Mouse (Mus musculus) heart, adult 2 months (tissue): ENCODE measurements around the gene Adgra1. TPM values are rescaled to one million over a fixed set of nuclear protein-coding genes. Genes with fewer than 3 reads are reported as not detected.
A peak's percentile ranks its signal among the peaks of the same experiment; 100 is the strongest.

ENCODE experiments used
- DNase-seq, 2 experiments: peaks; one replicate each; pipeline ENCODE4 v3.0.0; 2021
- H3K27ac ChIP-seq: fragments of 200-600 bp; 2 replicates; pipeline ENCODE4 v1.8.1; 2022
- H3K27me3 ChIP-seq: fragments of 200-500 bp; 2 replicates; pipeline ENCODE4 v1.6.1; 2012; ENCODE audit warnings: mild to moderate bottlenecking, low read length, inconsistent platforms, mixed read lengths; ENCODE audit not compliant: control insufficient read depth, insufficient read depth
- H3K36me3 ChIP-seq: fragments of 200-500 bp; 2 replicates; pipeline ENCODE4 v1.6.1; 2012; ENCODE audit warnings: low read length, inconsistent platforms; ENCODE audit not compliant: control insufficient read depth, insufficient read depth
- H3K4me1 ChIP-seq: fragments of 200-500 bp; 2 replicates; pipeline ENCODE4 v1.6.1; 2011; ENCODE audit warnings: low read length; ENCODE audit not compliant: control insufficient read depth, insufficient read depth
- H3K4me3 ChIP-seq: fragments of 200-600 bp; 2 replicates; pipeline ENCODE4 v1.8.1; 2022
- H3K79me2 ChIP-seq: fragments of 200-500 bp; replicated peaks from 2 replicates; pipeline ENCODE4 v1.6.1; 2012; ENCODE audit warnings: mild to moderate bottlenecking, inconsistent platforms, low read length, moderate library complexity, mixed read lengths; ENCODE audit not compliant: control insufficient read depth, insufficient read depth
- H3K9ac ChIP-seq: fragments of 200-500 bp; 2 replicates; pipeline ENCODE4 v1.6.1; 2012; ENCODE audit warnings: low read depth, mild to moderate bottlenecking, control low read depth, inconsistent platforms, low read length, mixed read lengths
- CTCF ChIP-seq: fragments of 200-600 bp; IDR thresholded peaks from 2 replicates; pipeline ENCODE4 v1.8.1; 2022; ENCODE audit warnings: antibody characterized with exemption, mild to moderate bottlenecking, moderate library complexity
- EP300 ChIP-seq: fragments of 200-500 bp; IDR thresholded peaks from 2 replicates; pipeline ENCODE4 v1.6.1; 2011; ENCODE audit warnings: low read depth, low read length, control low read depth; ENCODE audit not compliant: insufficient read depth
- POLR2A ChIP-seq: fragments of 200-500 bp; IDR thresholded peaks from 2 replicates; pipeline ENCODE4 v1.6.1; 2011; ENCODE audit warnings: mild to moderate bottlenecking, low read depth, low read length, control low read depth; ENCODE audit not compliant: insufficient read depth
- WGBS: fragments of 180-500 bp; shearing (Covaris S2); methylation state at CpG from one replicate; pipeline ENCODE4 v1.1.7; 2018; 5-methylcytosine and 5-hydroxymethylcytosine counted together
- intact Hi-C: fragments of 180-260 bp; cut with DNase I; formaldehyde crosslinking; loops from one replicate; pipeline ENCODE4 v1.15.1; 2025
- long read RNA-seq: library from polyadenylated mRNA; stranded (forward); transcript quantifications from one replicate; pipeline ENCODE4 v2.0.0, GENCODE M21; 2021
- polyA plus RNA-seq: library from polyadenylated mRNA; depleted of rRNA; stranded (reverse); fragments of >200 nt; gene quantifications from 2 replicates; pipeline ENCODE4 v1.2.3, GENCODE M21; 2012; rRNA removed
- total RNA-seq, 2 experiments: library from RNA; stranded (reverse); gene quantifications; 2 replicates each; pipeline ENCODE4 v1.2.3; 2021

Gene Adgra1
- total RNA-seq (under 1 TPM in 1 of 2 experiments, not detected in 1; 0.09 TPM), polyA plus RNA-seq (0.04 and 0.06 TPM in 2 replicates)
- long read RNA-seq, partial matches to known transcripts = 0 of 1 reads
- long read RNA-seq, other reads (novel, unspliced or antisense) = 1 of 1 reads

GRCm38 (mm10) chr7:139834036-139834435 lies at the start of gene Adgra1:
Adgra1 (plus strand) TSS chr7:139834174.
- WGBS = under 1% methylated on average over 27 of the region's 27 CpGs
- TF ChIP-seq EP300 (no peak), POLR2A (no peak), CTCF (0 out of 2 replicates have a peak, but pooled peaks have one; percentile 4)
- Histone ChIP-seq H3K79me2 (no peaks in the 10 kb centered on the region), H3K36me3 (no peaks in the 10 kb centered on the region), H3K9ac (no peak within 1 kb of the TSS), H3K27ac (no peak within 1 kb of the TSS), H3K4me1 (no peaks in the 10 kb centered on the region), H3K4me3 (peak within 1 kb of the TSS; percentile 2; the same call in 1 of the 2 replicates), H3K27me3 (no peaks in the 10 kb centered on the region)
- intact Hi-C loops = no loop called here
- peak; percentile 60 to 69 for DNase-seq

- H3K9ac ChIP-seq = no peak overlapping the region
- no peak for DNase-seq
- no peaks in the 10 kb centered on the region for H3K27me3 ChIP-seq
- 63% methylated on average over 2 of the region's 2 CpGs for WGBS
- TF ChIP-seq POLR2A (no peak), CTCF (no peak), EP300 (no peak)
- no peak overlapping the region for H3K27ac ChIP-seq
- H3K4me1 ChIP-seq = no peaks in the 10 kb centered on the region
- H3K4me3 ChIP-seq = no peak overlapping the region
- intact Hi-C loops = no loop called here
- no peaks in the 10 kb centered on the region for H3K79me2 ChIP-seq
- H3K36me3 ChIP-seq = no peaks in the 10 kb centered on the region
Measured at GRCm38 (mm10) chr7:139787382-139787781, 46.6 kb upstream of the Adgra1 start.

- Histone ChIP-seq H3K36me3 (no peaks in the 10 kb centered on the region), H3K9ac (no peak overlapping the region), H3K79me2 (no peaks in the 10 kb centered on the region), H3K4me3 (no peak overlapping the region), H3K27me3 (no peaks in the 10 kb centered on the region), H3K27ac (no peak overlapping the region), H3K4me1 (no peaks in the 10 kb centered on the region)
- no peak for TF ChIP-seq POLR2A
- no peak for TF ChIP-seq CTCF
- TF ChIP-seq EP300 = no peak
- DNase-seq = no peak
- 83% methylated on average over 11 of the region's 11 CpGs for WGBS
- intact Hi-C loops = no loop called here
Measured at GRCm38 (mm10) chr7:139788927-139789326, 45.0 kb upstream of the Adgra1 start.

- H3K4me1 ChIP-seq = no peaks in the 10 kb centered on the region
- no peaks in the 10 kb centered on the region for H3K36me3 ChIP-seq
- H3K9ac ChIP-seq = no peak overlapping the region
- H3K27me3 ChIP-seq = no peaks in the 10 kb centered on the region
- DNase-seq = no peak
- WGBS = 76% methylated on average over 4 of the region's 4 CpGs
- H3K4me3 ChIP-seq = no peak overlapping the region
- no peaks in the 10 kb centered on the region for H3K79me2 ChIP-seq
- intact Hi-C loops = no loop called here
- no peak overlapping the region for H3K27ac ChIP-seq
- TF ChIP-seq CTCF = no peak
- no peak for TF ChIP-seq POLR2A
- TF ChIP-seq EP300 = no peak
Measured at GRCm38 (mm10) chr7:139789718-139790117, 44.3 kb upstream of the Adgra1 start.

GRCm38 (mm10) chr7:139791601-139792000 lies 42.4 kb upstream of the Adgra1 start:
- intact Hi-C loops = no loop called here
- H3K27me3 ChIP-seq = no peaks in the 10 kb centered on the region
- no peak for TF ChIP-seq EP300
- no peak for TF ChIP-seq CTCF
- TF ChIP-seq POLR2A = no peak
- H3K9ac ChIP-seq = no peak overlapping the region
- H3K4me3 ChIP-seq = no peak overlapping the region
- no peaks in the 10 kb centered on the region for H3K36me3 ChIP-seq
- no peaks in the 10 kb centered on the region for H3K79me2 ChIP-seq
- no peak overlapping the region for H3K27ac ChIP-seq
- no peak for DNase-seq
- H3K4me1 ChIP-seq = no peaks in the 10 kb centered on the region
- 74% methylated on average over 9 of the region's 9 CpGs for WGBS

- H3K4me3 ChIP-seq = no peak overlapping the region
- no peak overlapping the region for H3K27ac ChIP-seq
- no peaks in the 10 kb centered on the region for H3K79me2 ChIP-seq
- WGBS = 80% methylated on average over 9 of the region's 9 CpGs
- no peaks in the 10 kb centered on the region for H3K4me1 ChIP-seq
- no peaks in the 10 kb centered on the region for H3K36me3 ChIP-seq
- DNase-seq = no peak
- H3K27me3 ChIP-seq = no peaks in the 10 kb centered on the region
- no peak overlapping the region for H3K9ac ChIP-seq
- TF ChIP-seq POLR2A (no peak), CTCF (no peak), EP300 (no peak)
- intact Hi-C loops = no loop called here
Measured at GRCm38 (mm10) chr7:139795004-139795605, 38.9 kb upstream of the Adgra1 start.
